Mouse (Mus musculus) CH12.LX (cell line): ENCODE results near the gene Zfp663. TPM values are rescaled to one million over a fixed set of nuclear protein-coding genes. Genes with fewer than 3 reads are reported as not detected.

Experiments
- DNase-seq: peaks from one replicate; pipeline ENCODE4 v3.0.0-alpha.2; 2013; ENCODE audit errors: extremely low read depth
- H3K27ac ChIP-seq: 2 replicates; pipeline ENCODE4 v1.5.1; 2012; ENCODE audit warnings: low read depth, mild to moderate bottlenecking, control low read depth, moderate library complexity; ENCODE audit not compliant: insufficient read depth
- H3K27me3 ChIP-seq: replicated peaks from 2 replicates; pipeline ENCODE3; 2012; ENCODE audit warnings: inconsistent platforms
- H3K36me3 ChIP-seq, 2 experiments: replicated peaks in 1 of 2; 2 replicates each; pipeline versions ENCODE3 to v1.6.1; 2012; ENCODE audit warnings: inconsistent platforms in 1 of 2, low read length in 1 of 2, mild to moderate bottlenecking in 1 of 2, mixed read lengths in 1 of 2, moderate library complexity in 1 of 2; ENCODE audit not compliant: control insufficient read depth in 1 of 2, insufficient read depth in 1 of 2
- H3K4me1 ChIP-seq, 2 experiments: 2 replicates each; pipeline ENCODE4 v1.6.1; 2012; ENCODE audit warnings: inconsistent platforms in 1 of 2, moderate library complexity in 1 of 2; ENCODE audit not compliant: insufficient read depth in 2 of 2, control insufficient read depth in 1 of 2
- H3K4me2 ChIP-seq: 2 replicates; pipeline ENCODE4 v1.6.1; 2012; ENCODE audit warnings: low read depth, mild to moderate bottlenecking, control low read depth; ENCODE audit not compliant: poor library complexity, insufficient read depth, severe bottlenecking
- H3K4me3 ChIP-seq, 3 experiments: fragments of 150-350 bp in 1 of 3; sonication (generic) in 1 of 3; replicated peaks in 1 of 3; 2 replicates each; pipeline versions ENCODE3 to v1.5.1; 2011 to 2012; ENCODE audit warnings: low read depth in 2 of 3, low read length in 2 of 3, mild to moderate bottlenecking in 2 of 3, moderate library complexity in 2 of 3, control low read depth in 1 of 3, improper control_type of control experiment in 1 of 3, inconsistent platforms in 1 of 3, mixed read lengths in 1 of 3; ENCODE audit not compliant: poor library complexity in 1 of 3
- H3K79me2 ChIP-seq: replicated peaks from 2 replicates; pipeline ENCODE4 v1.6.1; 2012; ENCODE audit warnings: mild to moderate bottlenecking, moderate library complexity; ENCODE audit not compliant: control insufficient read depth, poor library complexity, insufficient read depth, severe bottlenecking; ENCODE audit errors: extremely low read depth
- H3K9ac ChIP-seq: 2 replicates; pipeline ENCODE4 v1.6.1; 2012; ENCODE audit warnings: low read depth, mild to moderate bottlenecking, control low read depth, moderate library complexity; ENCODE audit not compliant: insufficient read depth
- H3K9me3 ChIP-seq: replicated peaks from 2 replicates; pipeline ENCODE3; 2012; ENCODE audit warnings: low read length, inconsistent platforms, mixed read lengths
- CTCF ChIP-seq, 2 experiments: IDR thresholded peaks in 1 of 2; conservative IDR thresholded peaks in 1 of 2; 2 replicates each; pipeline ENCODE4 v1.5.1; 2011 to 2012; ENCODE audit warnings: low read depth in 2 of 2, low read length in 2 of 2, improper control_type of control experiment in 1 of 2, inconsistent platforms in 1 of 2, mild to moderate bottlenecking in 1 of 2, moderate library complexity in 1 of 2
- ELF1 ChIP-seq: IDR thresholded peaks from 2 replicates; pipeline ENCODE4 v1.6.1; 2014; ENCODE audit warnings: low read depth, mild to moderate bottlenecking, inconsistent platforms, low read length, improper control_type of control experiment
- EP300 ChIP-seq: IDR thresholded peaks from 2 replicates; pipeline ENCODE4 v1.6.1; 2011; ENCODE audit warnings: low read length, improper control_type of control experiment
- ETS1 ChIP-seq: conservative IDR thresholded peaks from 2 replicates; pipeline ENCODE4 v1.6.1; 2012; ENCODE audit warnings: low read depth, mild to moderate bottlenecking, inconsistent platforms, low read length, improper control_type of control experiment, moderate library complexity
- IRF4 ChIP-seq: IDR thresholded peaks from 2 replicates; pipeline ENCODE4 v1.6.1; 2014; ENCODE audit warnings: low read depth, mild to moderate bottlenecking, inconsistent platforms, low read length, improper control_type of control experiment
- MAX ChIP-seq: IDR thresholded peaks from 2 replicates; pipeline ENCODE4 v1.6.1; 2011; ENCODE audit warnings: low read length, improper control_type of control experiment
- MEF2A ChIP-seq: IDR thresholded peaks from 2 replicates; pipeline ENCODE4 v1.6.1; 2014; ENCODE audit warnings: low read depth, mild to moderate bottlenecking, inconsistent platforms, low read length, improper control_type of control experiment, borderline replicate concordance
- MXI1 ChIP-seq: IDR thresholded peaks from 2 replicates; pipeline ENCODE4 v1.6.1; 2011; ENCODE audit warnings: mild to moderate bottlenecking, low read depth, low read length, improper control_type of control experiment
- RAD21 ChIP-seq: IDR thresholded peaks from 2 replicates; pipeline ENCODE4 v1.6.1; 2011; ENCODE audit warnings: low read depth, mild to moderate bottlenecking, low read length, improper control_type of control experiment, moderate library complexity
- SIN3A ChIP-seq: IDR thresholded peaks from 2 replicates; pipeline ENCODE4 v1.6.1; 2012; ENCODE audit warnings: low read length, improper control_type of control experiment, inconsistent platforms
- SMC3 ChIP-seq: IDR thresholded peaks from 2 replicates; pipeline ENCODE4 v1.6.1; 2011; ENCODE audit warnings: low read depth, low read length, improper control_type of control experiment
- TBP ChIP-seq: conservative IDR thresholded peaks from 2 replicates; pipeline ENCODE4 v1.6.1; 2011; ENCODE audit warnings: low read depth, low read length, improper control_type of control experiment
- USF1 ChIP-seq: IDR thresholded peaks from 2 replicates; pipeline ENCODE4 v1.6.1; 2014; ENCODE audit warnings: low read depth, mild to moderate bottlenecking, inconsistent platforms, low read length, improper control_type of control experiment
- USF2 ChIP-seq: conservative IDR thresholded peaks from 2 replicates; pipeline ENCODE4 v1.6.1; 2011; ENCODE audit warnings: low read depth, low read length, improper control_type of control experiment
- ZNF384 ChIP-seq: IDR thresholded peaks from 2 replicates; pipeline ENCODE4 v1.6.1; 2012; ENCODE audit warnings: low read depth, low read length, improper control_type of control experiment, inconsistent platforms
- dilution Hi-C: fragments of 300-500 bp; cut with MboI; formaldehyde crosslinking; loops from 2 replicates; pipeline ENCODE4 v1.14.3; 2020; ENCODE audit warnings: low sequenced_read_pairs; ENCODE audit not compliant: extremely low pct_unique_long_range_greater_than_20kb, extremely low pct_ligation_motif_present
- in situ Hi-C: fragments of 300-500 bp; cut with MboI; formaldehyde crosslinking; loops from 3 replicates; pipeline ENCODE4 v1.14.3; 2019; ENCODE audit warnings: low sequenced_read_pairs, low pct_ligation_motif_present, low pct_unique_long_range_greater_than_20kb, mixed read lengths
- polyA plus RNA-seq: library from polyadenylated mRNA; unstranded; fragments of >175 nt; gene quantifications from 2 replicates; pipeline ENCODE4 v1.2.1, GENCODE M21; 2012; ENCODE audit warnings: low read depth; ENCODE audit not compliant: insufficient read length
- total RNA-seq, 2 experiments: library from RNA; depleted of rRNA; stranded (reverse); fragments of 300-350 nt in 1 of 2; fragments of >200 nt in 1 of 2; gene quantifications; 2 replicates each; pipeline ENCODE4 v1.2.3; 2012 to 2014

The Zfp663 gene
- total and polyA plus RNA-seq, 3 experiments: not detected

DNA sequence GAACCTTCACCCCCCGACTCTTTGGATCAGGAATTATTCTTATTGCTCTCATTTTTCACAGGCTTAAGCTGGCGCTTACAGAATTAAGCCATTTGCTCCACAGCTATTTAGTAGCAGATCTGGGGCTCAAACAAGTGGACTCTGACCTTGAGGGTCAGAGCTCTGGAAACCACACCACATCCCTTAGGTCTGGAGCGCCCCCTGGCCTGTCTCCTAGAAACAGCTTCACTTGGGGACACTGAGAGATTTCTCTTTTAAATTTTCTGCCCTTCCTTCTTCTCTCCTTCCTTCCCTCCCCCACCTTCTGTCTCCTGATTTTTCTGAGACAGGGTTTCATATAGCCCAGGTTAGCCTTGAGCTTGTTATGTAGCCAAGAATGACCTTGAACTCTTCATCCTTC is 31.3 kb downstream of the Zfp663 start:
- Histone ChIP-seq H3K9ac (no peak overlapping the region), H3K9me3 (peaks cover 2% of the 10 kb centered on the region), H3K79me2 (no peaks in the 10 kb centered on the region), H3K27me3 (peaks cover 11% of the 10 kb centered on the region), H3K36me3 (no peaks in the 10 kb centered on the region), H3K27ac (no peak overlapping the region), H3K4me2 (no peak overlapping the region), H3K4me1 (peaks cover 14 to 35% of the 10 kb centered on the region in 2 experiments), H3K4me3 (no peak overlapping the region)
- DNase-seq: peak; percentile 31
- in situ Hi-C loops: loop anchor here (10.0 kb wide), 1 partner anchor 262 kb away; no protein-coding TSS in a partner anchor
- TF ChIP-seq SMC3 (peak; percentile 68), ZNF384 (no peak), CTCF (conservative IDR thresholded peaks at IDR 0.05 in 1 of 2, IDR thresholded peaks at IDR 0.05 in 1 of 2; ENCODE audit: low read depth in 2 of 2, low read length in 2 of 2) (peak; percentile 20 to 79; a peak in 2 of 4 replicates), TBP (no peak), ETS1 (no peak), RAD21 (peak; percentile 75), IRF4 (no peak)
- dilution Hi-C loops: no loop called here

DNA sequence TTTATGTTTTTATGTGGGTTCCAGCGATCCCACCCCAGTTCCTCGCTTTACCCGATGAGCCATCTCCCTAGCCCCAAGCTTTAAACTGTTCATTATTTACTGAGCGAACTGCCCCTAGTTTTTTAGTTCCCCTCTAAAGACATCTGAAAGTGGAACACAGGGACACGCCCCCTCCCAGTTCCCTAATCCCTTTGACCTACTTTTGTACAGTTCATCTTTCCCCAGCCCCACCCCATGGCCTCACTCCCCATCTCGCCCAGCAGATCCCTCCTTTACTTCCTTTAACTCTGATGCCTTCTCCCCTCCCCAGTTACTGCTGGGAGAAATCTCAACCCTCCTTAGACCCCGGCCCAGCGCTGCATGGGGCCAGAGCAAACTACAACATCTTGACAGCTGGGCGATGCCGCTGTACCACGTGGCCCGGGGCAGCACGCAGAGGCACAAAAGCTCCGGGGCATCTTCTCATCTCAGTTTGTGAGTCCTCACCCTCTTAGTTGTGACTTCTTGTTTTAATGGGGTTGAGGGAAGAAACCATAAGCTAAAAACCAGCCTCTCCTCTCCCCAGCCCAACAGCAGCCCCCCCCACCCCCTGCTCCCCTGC is 35.8 kb downstream of the Zfp663 start:
- in situ Hi-C loops: loop anchor here (10.0 kb wide), 1 partner anchor 258 kb away; no protein-coding TSS in a partner anchor
- H3K27ac ChIP-seq: no peak overlapping the region
- TF ChIP-seq IRF4: peak; percentile 84
- no peak for TF ChIP-seq ELF1
- peak; percentile 69 for TF ChIP-seq MAX
- TF ChIP-seq CTCF (conservative IDR thresholded peaks at IDR 0.05 in 1 of 2, IDR thresholded peaks at IDR 0.05 in 1 of 2; ENCODE audit: low read depth in 2 of 2, low read length in 2 of 2): no peak
- TF ChIP-seq MEF2A: no peak
- TF ChIP-seq USF1: peak; percentile 68
- peak; percentile 87 for TF ChIP-seq MXI1
- peak; percentile 33; the same call in 1 of the 2 replicates for TF ChIP-seq USF2
- peak; percentile 25; the same call in 1 of the 2 replicates for TF ChIP-seq SIN3A
- TF ChIP-seq EP300: peak; percentile 60
- TF ChIP-seq, all 38 proteins: peak for 7
- H3K4me2 ChIP-seq: peak overlapping the region; percentile 94
- H3K9ac ChIP-seq: no peak overlapping the region
- dilution Hi-C loops: no loop called here
- no peaks in the 10 kb centered on the region for H3K79me2 ChIP-seq
- no peaks in the 10 kb centered on the region for H3K36me3 ChIP-seq
- peaks cover 13 to 25% of the 10 kb centered on the region in 2 experiments for H3K4me1 ChIP-seq
- no peak overlapping the region for H3K4me3 ChIP-seq
- H3K9me3 ChIP-seq: peaks cover 7% of the 10 kb centered on the region
- DNase-seq: peak; percentile 28
- peaks cover 19% of the 10 kb centered on the region for H3K27me3 ChIP-seq
